Mouse (Mus musculus) cortical plate, adult 2 months (tissue): ENCODE measurements around the gene Cep89. TPM values are rescaled to one million over a fixed set of nuclear protein-coding genes. Genes with fewer than 3 reads are reported as not detected.

Source experiments
- H3K27ac ChIP-seq: fragments of 200-500 bp; 2 replicates; pipeline ENCODE4 v1.5.1; 2012; ENCODE audit warnings: low read length, control low read depth, inconsistent platforms; ENCODE audit not compliant: insufficient read depth
- H3K4me1 ChIP-seq: fragments of 200-500 bp; 2 replicates; pipeline ENCODE4 v1.6.1; 2011; ENCODE audit warnings: low read length; ENCODE audit not compliant: control insufficient read depth, insufficient read depth
- H3K4me3 ChIP-seq: fragments of 200-500 bp; 2 replicates; pipeline ENCODE4 v1.5.1; 2011; ENCODE audit warnings: mild to moderate bottlenecking, low read length, control low read depth; ENCODE audit not compliant: insufficient read depth
- CTCF ChIP-seq: fragments of 200-500 bp; IDR thresholded peaks from 2 replicates; pipeline ENCODE4 v1.5.1; 2011; ENCODE audit warnings: mild to moderate bottlenecking, control low read depth, low read length; ENCODE audit not compliant: insufficient read depth; ENCODE audit errors: extremely low read depth
- POLR2A ChIP-seq: fragments of 200-500 bp; IDR thresholded peaks from 2 replicates; pipeline ENCODE4 v1.6.1; 2011; ENCODE audit warnings: mild to moderate bottlenecking, low read length, control low read depth; ENCODE audit not compliant: insufficient read depth; ENCODE audit errors: extremely low read depth
- polyA plus RNA-seq: library from polyadenylated mRNA; depleted of rRNA; stranded (reverse); fragments of >200 nt; gene quantifications from 2 replicates; pipeline ENCODE4 v1.2.3, GENCODE M21; 2012

Gene Cep89
- polyA plus RNA-seq, 1 experiment = 29.6 TPM

- no peak overlapping the region for H3K4me3 ChIP-seq
- H3K27ac ChIP-seq = no peak overlapping the region
- TF ChIP-seq CTCF (no peak), POLR2A (no peak)
- no peaks in the 10 kb centered on the region for H3K4me1 ChIP-seq
Observed at GRCm38 (mm10) chr7:35362868-35363267, 34.0 kb upstream of the Cep89 start.

GRCm38 (mm10) chr7:35365161-35365910 lies 31.5 kb upstream of the Cep89 start:
- Histone ChIP-seq H3K4me3 (no peak overlapping the region), H3K4me1 (no peaks in the 10 kb centered on the region), H3K27ac (no peak overlapping the region)
- TF ChIP-seq POLR2A = no peak
- TF ChIP-seq CTCF = no peak

GRCm38 (mm10) chr7:35371096-35371495 lies 25.7 kb upstream of the Cep89 start:
- TF ChIP-seq POLR2A (no peak), CTCF (no peak)
- no peak overlapping the region for H3K4me3 ChIP-seq
- H3K27ac ChIP-seq = no peak overlapping the region
- H3K4me1 ChIP-seq = no peaks in the 10 kb centered on the region

DNA sequence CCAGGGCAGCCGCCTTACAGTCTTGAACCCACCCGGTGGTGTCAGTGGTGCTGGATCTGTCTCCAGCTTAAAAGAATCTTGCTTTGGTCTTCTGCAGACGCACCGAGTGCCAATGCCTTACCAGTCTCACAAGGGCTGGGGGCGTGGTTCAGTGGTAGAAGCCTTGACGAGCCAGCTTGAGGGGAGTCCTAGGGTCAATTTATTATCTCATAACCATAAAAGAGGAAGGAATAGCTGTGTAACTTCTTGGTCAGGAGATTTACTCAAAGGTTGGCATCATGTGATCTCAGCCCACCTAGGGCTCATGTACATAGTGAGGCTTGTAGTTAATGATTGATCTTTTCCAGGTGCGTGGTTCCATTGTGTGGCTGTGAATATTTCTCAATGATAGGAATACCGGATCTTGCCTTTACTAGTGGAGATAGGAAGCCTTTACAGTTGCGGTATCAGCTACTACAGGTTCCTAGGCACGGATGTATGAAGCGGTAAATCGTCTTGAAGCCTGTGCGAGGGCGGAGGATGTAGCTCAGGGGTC lies 24.3 kb upstream of the Cep89 start:
- no peak for TF ChIP-seq POLR2A
- TF ChIP-seq CTCF = no peak
- no peak overlapping the region for H3K4me3 ChIP-seq
- no peaks in the 10 kb centered on the region for H3K4me1 ChIP-seq
- H3K27ac ChIP-seq = no peak overlapping the region

DNA sequence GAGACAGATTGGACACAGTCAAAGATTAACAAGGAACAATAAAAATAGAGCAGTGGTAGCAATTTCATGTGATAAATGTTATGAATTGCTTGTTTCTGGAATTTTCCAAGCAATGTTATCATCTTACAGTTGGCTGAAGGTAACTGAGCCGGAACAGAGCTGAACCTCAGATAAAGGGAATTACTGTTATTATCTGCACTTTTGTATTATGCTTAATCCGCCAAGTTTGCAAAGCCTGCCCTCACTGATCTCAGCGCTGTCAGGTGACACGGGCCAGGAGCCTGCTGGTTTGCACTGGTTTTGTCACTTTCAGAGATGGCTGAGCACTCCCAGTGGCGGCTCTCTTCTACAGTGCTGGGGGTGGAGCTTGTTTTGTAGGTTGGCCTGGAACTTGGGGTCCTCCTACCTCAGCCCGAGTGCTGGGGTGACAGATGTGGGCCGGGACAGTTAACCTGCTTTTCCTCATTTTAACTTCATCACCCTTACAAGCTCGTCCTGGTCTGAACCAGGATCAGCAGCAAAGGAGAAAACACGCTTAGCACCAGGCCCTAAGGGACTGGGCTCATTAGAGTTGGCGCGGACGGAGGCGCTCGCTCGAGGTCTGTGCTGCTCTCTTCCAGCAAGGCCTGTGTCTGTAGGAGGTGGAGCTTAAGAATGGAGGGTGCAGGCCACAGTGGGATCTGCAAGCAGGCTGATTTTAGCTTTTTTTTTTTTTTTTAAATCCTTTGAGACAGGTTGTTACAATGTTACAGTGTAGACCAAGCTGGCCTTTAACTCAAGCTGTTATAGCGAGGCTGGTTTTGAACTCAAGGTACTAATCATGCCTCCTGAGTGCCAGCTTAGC lies 23.5 kb upstream of the Cep89 start:
- no peaks in the 10 kb centered on the region for H3K4me1 ChIP-seq
- H3K27ac ChIP-seq = no peak overlapping the region
- H3K4me3 ChIP-seq = no peak overlapping the region
- TF ChIP-seq POLR2A = no peak

GRCm38 (mm10) chr7:35374265-35374664 lies 22.6 kb upstream of the Cep89 start:
- no peak overlapping the region for H3K4me3 ChIP-seq
- no peak for TF ChIP-seq POLR2A
- no peak for TF ChIP-seq CTCF
- no peaks in the 10 kb centered on the region for H3K4me1 ChIP-seq
- H3K27ac ChIP-seq = no peak overlapping the region

DNA sequence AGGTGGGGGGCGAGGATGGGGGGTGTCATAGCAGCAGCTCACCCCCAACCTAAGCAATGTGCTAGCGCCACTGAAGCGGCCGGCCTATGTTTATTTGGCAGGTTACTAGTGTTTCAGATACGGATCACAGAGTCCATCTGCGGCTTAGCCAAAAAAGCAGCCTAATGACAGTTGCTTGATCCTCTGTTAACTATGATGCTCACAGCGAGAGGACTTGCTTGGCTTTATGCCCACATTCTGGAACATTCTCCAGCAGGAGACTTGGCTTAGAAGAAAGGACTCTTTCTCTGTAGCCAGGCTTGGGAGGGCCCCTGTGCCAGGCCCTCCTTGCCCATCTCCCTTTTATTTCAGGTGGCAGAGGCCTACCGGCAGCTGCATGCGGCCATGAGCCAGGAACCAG lies 20.2 kb upstream of the Cep89 start:
- Histone ChIP-seq H3K4me1 (no peaks in the 10 kb centered on the region), H3K27ac (no peak overlapping the region), H3K4me3 (no peak overlapping the region)
- no peak for TF ChIP-seq CTCF
- TF ChIP-seq POLR2A = no peak

- Histone ChIP-seq H3K27ac (no peak overlapping the region), H3K4me1 (no peaks in the 10 kb centered on the region), H3K4me3 (no peak overlapping the region)
- TF ChIP-seq POLR2A (no peak), CTCF (no peak)
Observed at GRCm38 (mm10) chr7:35379492-35380119, 17.2 kb upstream of the Cep89 start.

GRCm38 (mm10) chr7:35380351-35380750 lies 16.5 kb upstream of the Cep89 start:
- no peak overlapping the region for H3K4me3 ChIP-seq
- no peak for TF ChIP-seq CTCF
- no peak for TF ChIP-seq POLR2A
- no peak overlapping the region for H3K27ac ChIP-seq
- no peaks in the 10 kb centered on the region for H3K4me1 ChIP-seq

DNA sequence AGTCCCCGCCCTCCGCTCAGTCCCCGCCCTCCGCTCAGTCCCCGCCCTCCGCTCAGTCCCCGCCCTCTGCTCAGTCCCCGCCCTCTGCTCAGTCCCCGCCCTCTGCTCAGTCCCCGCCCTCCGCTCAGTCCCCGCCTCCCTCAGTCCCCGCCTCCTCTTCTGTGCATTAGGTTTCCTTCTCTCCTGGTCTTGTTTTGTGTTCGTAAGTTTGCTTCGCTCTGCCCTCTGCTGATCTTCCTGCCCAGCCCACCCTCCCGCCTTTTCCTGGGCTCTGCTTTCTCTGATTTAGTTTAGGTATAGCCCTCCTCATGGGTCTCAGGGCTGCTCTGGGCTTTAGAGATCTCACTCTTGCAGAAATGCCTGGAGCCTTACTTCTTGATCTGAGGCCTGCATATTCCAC lies 15.0 kb upstream of the Cep89 start:
- no peak for TF ChIP-seq POLR2A
- no peak for TF ChIP-seq CTCF
- no peaks in the 10 kb centered on the region for H3K4me1 ChIP-seq

More for the DNA sequence above, 15.0 kb upstream of the Cep89 start:
- Histone ChIP-seq H3K27ac (no peak overlapping the region), H3K4me3 (no peak overlapping the region)
